Mouse (Mus musculus): ENCODE results near the gene Tnfsf13. TPM values are rescaled to one million over a fixed set of nuclear protein-coding genes. Genes with fewer than 3 reads are reported as not detected.

Gene Tnfsf13
- polyA plus RNA-seq, 3 experiments from 2014 or later, result not detected

GRCm38 (mm10) chr11:69645860-69646259, 39.7 kb downstream of the Tnfsf13 start:
- no peak for ATAC-seq

GRCm38 (mm10) chr11:69635471-69635870, 50.1 kb downstream of the Tnfsf13 start:
- ATAC-seq, result no peak

- peak; percentile 26 for ATAC-seq
Measured at GRCm38 (mm10) chr11:69633128-69633866, 52.3 kb downstream of the Tnfsf13 start.

Other genes starting within 250 kb of the Tnfsf13 start
- gene Dnah2, start 136.7 kb downstream of the Tnfsf13 start, polyA plus RNA-seq (2017; shearing (Covaris generic)), result under 1 TPM in 1 of 3 experiments, not detected in 2; 0.21 TPM
- gene Efnb3, start 125.6 kb downstream of the Tnfsf13 start, polyA plus RNA-seq (2017; shearing (Covaris generic)), result under 1 TPM in 2 of 3 experiments, not detected in 1; 0.11 to 0.22 TPM
- gene Wrap53, start 105.5 kb downstream of the Tnfsf13 start, polyA plus RNA-seq (2017; shearing (Covaris generic)), result 10 to 100 TPM; 22.0 to 32.2 (median 25.7) TPM
- 100 to 1,000 TPM; 193 to 355 (median 324) TPM for gene Trp53, start 105.4 kb downstream of the Tnfsf13 start, polyA plus RNA-seq (2017; shearing (Covaris generic))
- under 1 TPM in 1 of 3 experiments, not detected in 2; 0.17 TPM for gene Atp1b2, start 79.8 kb downstream of the Tnfsf13 start, polyA plus RNA-seq (2017; shearing (Covaris generic))
- gene Shbg, start 67.9 kb downstream of the Tnfsf13 start, polyA plus RNA-seq (2017; shearing (Covaris generic)), result under 1 TPM in 1 of 3 experiments, not detected in 2; 0.40 TPM
- gene Sat2, start 63.8 kb downstream of the Tnfsf13 start, polyA plus RNA-seq (2017; shearing (Covaris generic)), result not detected
- 1 to 10 TPM; 7.6 to 9.3 (median 9.1) TPM for gene Fxr2, start 52.8 kb downstream of the Tnfsf13 start, polyA plus RNA-seq (2017; shearing (Covaris generic))
- gene Sox15, start 30.5 kb downstream of the Tnfsf13 start, polyA plus RNA-seq (2017; shearing (Covaris generic)), result not detected
- 10 to 100 TPM; 30.3 to 55.1 (median 52.5) TPM for gene Mpdu1, start 23.1 kb downstream of the Tnfsf13 start, polyA plus RNA-seq (2017; shearing (Covaris generic))
- 10 to 100 TPM in 1 of 3 experiments, 1 to 10 TPM in 2; 3.8 to 21.2 (median 4.5) TPM for gene Cd68, start 19.6 kb downstream of the Tnfsf13 start, polyA plus RNA-seq (2017; shearing (Covaris generic))
- gene Eif4a1, start 13.4 kb downstream of the Tnfsf13 start, polyA plus RNA-seq (2017; shearing (Covaris generic)), result 100 to 1,000 TPM; 156 to 375 (median 178) TPM
- 10 to 100 TPM; 21.8 to 38.0 (median 32.0) TPM for gene Senp3, start 3.7 kb downstream of the Tnfsf13 start, polyA plus RNA-seq (2017; shearing (Covaris generic))
- not detected for gene Tnfsf12, start 10.1 kb upstream of the Tnfsf13 start, polyA plus RNA-seq (2017; shearing (Covaris generic))
- gene Tnfsfm13, start 10.3 kb upstream of the Tnfsf13 start, polyA plus RNA-seq (2017; shearing (Covaris generic)), result not detected
- 10 to 100 TPM; 27.3 to 28.4 (median 27.7) TPM for gene Polr2a, start 72.9 kb upstream of the Tnfsf13 start, polyA plus RNA-seq (2017; shearing (Covaris generic))
- not detected for gene Slc35g3, start 76.2 kb upstream of the Tnfsf13 start, polyA plus RNA-seq (2017; shearing (Covaris generic))
- 10 to 100 TPM in 2 of 3 experiments, 1 to 10 TPM in 1; 4.3 to 13.9 (median 11.8) TPM for gene Zbtb4, start 80.1 kb upstream of the Tnfsf13 start, polyA plus RNA-seq (2017; shearing (Covaris generic))
- 1 to 10 TPM; 1.7 to 2.5 (median 1.8) TPM for gene Chrnb1, start 110.2 kb upstream of the Tnfsf13 start, polyA plus RNA-seq (2017; shearing (Covaris generic))
- gene Fgf11, start 116.1 kb upstream of the Tnfsf13 start, polyA plus RNA-seq (2017; shearing (Covaris generic)), result not detected
- gene Tmem102, start 119.8 kb upstream of the Tnfsf13 start, polyA plus RNA-seq (2017; shearing (Covaris generic)), result not detected
- not detected for gene Gm39566, start 129.5 kb upstream of the Tnfsf13 start, polyA plus RNA-seq (2017; shearing (Covaris generic))
- not detected for gene Spem2, start 132.7 kb upstream of the Tnfsf13 start, polyA plus RNA-seq (2017; shearing (Covaris generic))
- gene Spem1, start 136.4 kb upstream of the Tnfsf13 start, polyA plus RNA-seq (2017; shearing (Covaris generic)), result not detected
- gene Nlgn2, start 152.0 kb upstream of the Tnfsf13 start, polyA plus RNA-seq (2017; shearing (Covaris generic)), result 1 to 10 TPM in 2 of 3 experiments, under 1 TPM in 1; 0.60 to 2.5 (median 1.2) TPM
- 100 to 1,000 TPM; 124 to 157 (median 131) TPM for gene Tmem256, start 152.7 kb upstream of the Tnfsf13 start, polyA plus RNA-seq (2017; shearing (Covaris generic))
- 10 to 100 TPM in 2 of 3 experiments, 1 to 10 TPM in 1; 7.3 to 20.2 (median 17.7) TPM for gene Plscr3, start 160.6 kb upstream of the Tnfsf13 start, polyA plus RNA-seq (2017; shearing (Covaris generic))
- under 1 TPM in 1 of 3 experiments, not detected in 2; 0.19 TPM for gene Tnk1, start 172.9 kb upstream of the Tnfsf13 start, polyA plus RNA-seq (2017; shearing (Covaris generic))
- gene Tmem95, start 192.2 kb upstream of the Tnfsf13 start, polyA plus RNA-seq (2017; shearing (Covaris generic)), result not detected
- 1 to 10 TPM in 1 of 3 experiments, under 1 TPM in 2; 0.58 to 1.5 (median 0.59) TPM for gene Kctd11, start 195.6 kb upstream of the Tnfsf13 start, polyA plus RNA-seq (2017; shearing (Covaris generic))
- 100 to 1,000 TPM; 229 to 289 (median 266) TPM for gene Acap1, start 209.8 kb upstream of the Tnfsf13 start, polyA plus RNA-seq (2017; shearing (Covaris generic))
- gene 2810408A11Rik, start 215.2 kb upstream of the Tnfsf13 start, polyA plus RNA-seq (2017; shearing (Covaris generic)), result under 1 TPM; 0.39 to 0.98 (median 0.63) TPM
- 1 to 10 TPM; 5.2 to 9.6 (median 9.0) TPM for gene Neurl4, start 215.3 kb upstream of the Tnfsf13 start, polyA plus RNA-seq (2017; shearing (Covaris generic))
- gene Gps2, start 228.1 kb upstream of the Tnfsf13 start, polyA plus RNA-seq (2017; shearing (Covaris generic)), result 100 to 1,000 TPM in 2 of 3 experiments, 10 to 100 TPM in 1; 91.9 to 128 (median 122) TPM
- 1,000 to 10,000 TPM; 1,103 to 1,192 (median 1,160) TPM for gene Eif5a, start 236.2 kb upstream of the Tnfsf13 start, polyA plus RNA-seq (2017; shearing (Covaris generic))